Mouse (Mus musculus): ENCODE results near the gene Impdh1. TPM values are rescaled to one million over a fixed set of nuclear protein-coding genes. Genes with fewer than 3 reads are reported as not detected.
A peak's percentile ranks its signal among the peaks of the same experiment; 100 is the strongest.

Impdh1 gene
- polyA plus RNA-seq (2015; fragmentation: Nextera tagmentation; extraction: Ambion mirVana) = 37.6 and 39.2 TPM in 2 replicates

DNA sequence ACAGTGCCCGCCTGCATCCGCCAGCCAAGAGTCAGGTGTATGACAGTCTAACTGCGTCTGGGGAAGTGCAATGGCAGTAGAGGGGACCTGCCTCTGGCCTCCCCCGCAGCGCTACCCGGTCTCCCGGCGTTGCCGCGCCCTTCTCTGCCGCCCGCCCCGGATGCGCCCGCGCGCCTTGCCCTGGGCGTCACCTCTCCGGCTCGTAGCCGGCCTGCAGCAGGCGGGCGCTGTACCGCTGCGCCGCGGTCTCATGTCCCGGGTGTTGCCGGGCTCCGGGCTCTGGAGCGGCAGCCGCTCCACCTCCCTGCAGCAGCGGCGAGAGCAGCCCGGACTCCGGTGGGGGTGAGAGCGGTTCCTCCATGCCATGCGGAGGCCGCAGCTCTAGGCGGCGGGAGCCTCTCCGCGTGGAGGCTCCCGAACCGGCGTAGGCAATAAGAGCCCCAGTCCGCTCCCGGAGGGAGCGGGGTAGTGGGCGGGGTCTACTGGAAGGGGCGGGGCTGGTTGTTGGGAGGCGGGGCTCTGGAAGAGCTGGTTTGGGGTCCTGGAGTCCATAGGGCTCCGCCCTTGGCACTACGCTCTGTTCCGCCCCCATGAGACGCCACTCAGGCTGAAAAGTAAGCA lies at the start of gene Impdh1:
Impdh1 (minus strand) TSS at position 484 of the 621 bp plus-strand sequence.
- peak; percentile 76 for ATAC-seq
- H3K4me2 ChIP-seq = peak within 1 kb of the TSS; percentile 96
- H3K36me3 ChIP-seq (ENCODE audit: poor library complexity, severe bottlenecking) = no peaks in the 10 kb centered on the region
- peak within 1 kb of the TSS; percentile 70 for H3K4me3 ChIP-seq
- 0% methylated on average over 43 of the region's 56 CpGs for WGBS
- H3K27ac ChIP-seq = no peak within 1 kb of the TSS; the same call in 1 of the 2 replicates
- peak within 1 kb of the TSS; percentile 75 for H3K9ac ChIP-seq
- peaks cover 40% of the 10 kb centered on the region for H3K4me1 ChIP-seq
- H3K27me3 ChIP-seq = peaks cover 28% of the 10 kb centered on the region
- no peaks in the 10 kb centered on the region for H3K9me3 ChIP-seq (replicated peaks)

DNA sequence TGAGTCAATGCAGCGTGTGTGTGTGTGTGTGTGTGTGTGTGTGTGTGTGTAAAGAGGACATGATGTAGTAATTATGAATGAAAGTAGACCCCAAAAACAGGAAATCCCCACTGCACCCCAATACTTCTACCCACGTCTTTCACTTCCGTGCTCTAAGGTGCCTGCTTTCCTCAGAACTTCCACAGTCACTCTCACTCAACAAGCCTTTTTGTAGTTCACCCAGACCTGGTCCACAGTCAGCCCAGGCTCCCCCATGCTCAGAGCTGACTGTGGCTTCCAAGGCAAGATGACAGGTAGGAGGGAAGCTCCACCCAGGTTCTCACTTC lies 48.3 kb upstream of the Impdh1 start:
- Histone ChIP-seq H3K27ac (no peak overlapping the region), H3K36me3 (ENCODE audit: poor library complexity, severe bottlenecking) (no peaks in the 10 kb centered on the region), H3K4me3 (no peak overlapping the region), H3K4me1 (peaks cover 4% of the 10 kb centered on the region; the same call in 1 of the 2 replicates), H3K9ac (no peak overlapping the region), H3K9me3 (replicated peaks) (no peaks in the 10 kb centered on the region), H3K4me2 (no peak overlapping the region), H3K27me3 (0 out of 2 replicates have a peak, but pooled peaks cover 3% of the 10 kb centered on the region)
- 85% methylated on average over 3 of the region's 3 CpGs for WGBS
- no peak for ATAC-seq

DNA sequence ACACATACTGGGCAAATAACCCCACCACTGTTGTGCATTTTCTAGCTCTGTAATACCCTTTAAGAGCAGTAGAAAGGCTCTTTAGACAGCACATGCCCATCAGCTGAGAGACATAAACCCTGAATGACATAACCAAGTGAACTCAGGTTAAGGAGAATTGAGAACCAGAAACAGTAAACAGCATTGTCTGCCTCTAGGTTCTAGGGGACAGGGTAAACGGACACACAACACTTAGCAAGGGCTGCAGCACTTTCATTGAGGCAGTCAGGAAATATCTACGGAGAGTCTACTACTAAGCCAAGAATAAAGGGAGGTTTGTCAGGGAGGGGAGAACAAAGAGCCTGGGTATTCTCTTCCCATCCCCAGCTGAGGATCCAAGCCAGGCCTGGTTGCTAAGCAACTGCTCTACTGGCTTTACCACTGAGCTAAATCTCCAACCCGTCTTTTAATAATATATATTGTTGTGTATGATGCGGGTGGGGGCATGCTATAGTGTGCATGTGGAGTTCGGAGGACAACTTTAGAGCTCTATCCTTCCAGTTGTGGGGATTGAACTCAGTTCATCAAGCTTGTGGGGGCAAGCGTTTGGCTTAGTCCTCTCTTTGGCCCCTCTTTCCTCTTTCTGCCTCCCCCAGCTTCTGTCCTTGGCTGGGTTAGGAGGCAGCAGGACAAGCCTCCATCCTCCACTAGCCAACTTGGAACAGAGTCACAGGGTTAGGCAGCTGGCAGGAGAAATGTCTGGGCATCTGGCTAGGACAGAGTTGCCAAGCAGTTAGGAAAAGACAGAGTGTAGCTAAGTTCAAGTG lies 47.7 kb upstream of the Impdh1 start:
- Histone ChIP-seq H3K36me3 (ENCODE audit: poor library complexity, severe bottlenecking) (no peaks in the 10 kb centered on the region), H3K27ac (no peak overlapping the region), H3K9me3 (replicated peaks) (no peaks in the 10 kb centered on the region), H3K4me2 (no peak overlapping the region), H3K4me3 (no peak overlapping the region), H3K27me3 (0 out of 2 replicates have a peak, but pooled peaks cover 3% of the 10 kb centered on the region), H3K4me1 (peaks cover 4% of the 10 kb centered on the region; the same call in 1 of the 2 replicates), H3K9ac (no peak overlapping the region)
- WGBS = 47% methylated on average over 6 of the region's 6 CpGs
- ATAC-seq = peak; percentile 45; the same call in 1 of the 2 replicates

DNA sequence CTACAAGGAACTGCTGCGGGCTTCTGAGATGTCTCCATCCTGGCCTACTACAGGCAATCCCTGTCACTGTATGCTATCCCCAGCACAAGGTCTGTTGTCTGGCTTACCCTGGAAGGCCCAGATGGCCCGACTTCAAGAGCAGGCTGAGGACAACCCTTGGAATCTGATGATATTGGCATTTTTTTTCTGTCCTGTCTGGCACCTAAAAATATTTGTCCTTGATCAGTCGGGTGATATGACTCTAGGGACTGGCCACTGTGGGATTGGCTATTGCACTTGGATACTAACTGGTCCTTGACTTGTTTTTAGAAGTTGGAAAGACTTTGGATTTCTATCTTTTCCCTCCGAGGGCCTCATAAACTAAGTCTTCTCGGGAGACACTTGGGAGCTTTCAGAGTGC lies 45.7 kb upstream of the Impdh1 start:
- Histone ChIP-seq H3K4me2 (no peak overlapping the region), H3K36me3 (ENCODE audit: poor library complexity, severe bottlenecking) (no peaks in the 10 kb centered on the region), H3K4me1 (peaks cover 4% of the 10 kb centered on the region; the same call in 1 of the 2 replicates), H3K9ac (no peak overlapping the region), H3K27ac (no peak overlapping the region), H3K27me3 (0 out of 2 replicates have a peak, but pooled peaks cover 3% of the 10 kb centered on the region), H3K4me3 (no peak overlapping the region), H3K9me3 (replicated peaks) (no peaks in the 10 kb centered on the region)
- WGBS = 87% methylated on average over 5 of the region's 5 CpGs
- no peak for ATAC-seq

DNA sequence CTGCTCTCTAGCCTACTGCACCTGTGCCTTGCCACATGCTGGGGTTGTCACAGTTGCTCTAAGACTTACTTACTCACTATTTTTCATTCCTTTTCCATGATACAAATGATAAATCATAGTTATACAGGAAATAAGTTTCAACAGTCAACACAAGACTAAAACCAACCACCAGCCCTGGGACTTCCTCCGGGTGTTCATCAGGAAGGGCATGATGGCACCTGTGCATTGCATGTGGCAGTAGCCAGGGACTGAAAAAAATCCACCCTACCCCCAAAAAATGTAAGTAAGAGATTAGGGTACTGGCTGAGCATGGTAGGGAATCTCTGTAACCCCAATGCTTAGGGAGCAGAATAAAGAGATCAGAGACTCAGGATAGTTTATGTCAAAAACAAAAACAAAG lies 43.3 kb upstream of the Impdh1 start:
- Histone ChIP-seq H3K4me2 (no peak overlapping the region), H3K27ac (no peak overlapping the region), H3K9me3 (replicated peaks) (no peaks in the 10 kb centered on the region), H3K4me3 (no peak overlapping the region), H3K4me1 (peaks cover 4% of the 10 kb centered on the region; the same call in 1 of the 2 replicates), H3K36me3 (ENCODE audit: poor library complexity, severe bottlenecking) (no peaks in the 10 kb centered on the region), H3K27me3 (0 out of 2 replicates have a peak, but pooled peaks cover 3% of the 10 kb centered on the region), H3K9ac (no peak overlapping the region)
- no peak for ATAC-seq
- 82% methylated on average over 1 of the region's 1 CpGs for WGBS

DNA sequence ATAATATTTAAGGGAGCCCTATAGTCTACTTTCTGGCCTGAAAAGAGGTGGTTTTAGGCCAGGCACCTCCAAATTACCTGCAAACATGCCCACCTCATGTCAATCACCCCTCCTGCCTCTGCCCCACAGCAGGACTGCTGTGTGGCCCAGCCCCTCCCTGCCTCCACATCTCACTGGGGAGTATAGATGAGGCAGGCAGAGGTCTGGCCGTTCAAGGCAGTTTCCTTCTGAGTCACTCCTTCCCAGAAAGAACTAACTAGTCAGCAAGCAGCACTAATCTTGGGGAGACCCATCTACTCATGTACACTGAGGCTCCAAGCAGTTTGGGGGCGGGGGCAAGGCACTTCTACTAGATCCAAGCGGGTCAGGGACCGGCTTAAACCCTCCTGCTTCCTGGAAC lies 30.9 kb upstream of the Impdh1 start:
- no peak overlapping the region for H3K4me2 ChIP-seq
- WGBS = 58% methylated on average over 4 of the region's 4 CpGs
- no peak for ATAC-seq
- H3K27ac ChIP-seq = no peak overlapping the region
- no peak overlapping the region for H3K9ac ChIP-seq
- H3K4me1 ChIP-seq = no peaks in the 10 kb centered on the region
- no peaks in the 10 kb centered on the region for H3K36me3 ChIP-seq (ENCODE audit: poor library complexity, severe bottlenecking)
- no peaks in the 10 kb centered on the region for H3K27me3 ChIP-seq
- H3K9me3 ChIP-seq (replicated peaks) = no peaks in the 10 kb centered on the region
- no peak overlapping the region for H3K4me3 ChIP-seq

DNA sequence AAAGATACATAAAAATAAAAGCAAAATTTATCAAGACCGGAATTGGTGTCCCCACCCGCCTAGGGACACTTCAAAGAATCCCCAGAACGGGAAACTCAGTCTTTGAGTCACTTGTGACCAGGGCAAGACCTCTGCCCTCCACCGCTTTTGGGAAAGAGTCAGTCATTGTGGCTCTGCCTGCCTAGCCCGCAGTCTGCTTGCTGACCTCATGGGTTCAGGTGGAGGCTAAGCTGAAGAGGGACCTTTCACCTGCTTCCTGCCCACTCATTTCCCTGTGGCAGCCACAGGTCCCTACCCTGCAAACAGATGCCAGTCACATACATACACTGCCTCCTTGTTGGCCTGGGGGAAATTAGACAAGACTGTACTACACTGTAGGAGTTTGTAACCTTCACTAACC lies 30.4 kb upstream of the Impdh1 start:
- Histone ChIP-seq H3K4me1 (no peaks in the 10 kb centered on the region), H3K27me3 (no peaks in the 10 kb centered on the region), H3K4me3 (no peak overlapping the region), H3K4me2 (no peak overlapping the region), H3K9me3 (replicated peaks) (no peaks in the 10 kb centered on the region), H3K27ac (no peak overlapping the region), H3K36me3 (ENCODE audit: poor library complexity, severe bottlenecking) (no peaks in the 10 kb centered on the region), H3K9ac (no peak overlapping the region)
- ATAC-seq = no peak
- 68% methylated on average over 5 of the region's 5 CpGs for WGBS

DNA sequence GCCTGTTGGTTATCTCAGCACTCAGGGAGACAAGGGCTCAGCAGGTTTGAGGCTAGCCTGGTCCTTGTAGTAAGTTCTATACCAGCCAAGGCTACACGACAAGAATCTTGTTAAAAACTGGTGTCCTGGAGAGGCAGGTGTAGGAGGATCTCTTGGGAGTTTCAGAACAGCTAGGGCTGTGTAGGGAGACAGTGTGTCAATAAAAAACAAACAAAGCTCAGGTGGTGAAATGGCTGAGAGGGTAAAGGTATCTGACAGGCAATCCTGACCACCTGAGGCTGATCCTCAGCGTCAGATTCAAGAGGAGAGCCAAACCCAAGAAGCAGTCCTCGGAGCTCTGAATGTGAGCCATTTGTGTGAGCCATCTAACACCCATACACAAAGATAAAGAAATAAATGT lies 30.0 kb upstream of the Impdh1 start:
- Histone ChIP-seq H3K4me3 (no peak overlapping the region), H3K36me3 (ENCODE audit: poor library complexity, severe bottlenecking) (no peaks in the 10 kb centered on the region), H3K9ac (no peak overlapping the region), H3K27ac (no peak overlapping the region), H3K27me3 (no peaks in the 10 kb centered on the region), H3K4me2 (no peak overlapping the region), H3K4me1 (no peaks in the 10 kb centered on the region), H3K9me3 (replicated peaks) (no peaks in the 10 kb centered on the region)
- ATAC-seq = no peak
- 75% methylated on average over 3 of the region's 3 CpGs for WGBS

DNA sequence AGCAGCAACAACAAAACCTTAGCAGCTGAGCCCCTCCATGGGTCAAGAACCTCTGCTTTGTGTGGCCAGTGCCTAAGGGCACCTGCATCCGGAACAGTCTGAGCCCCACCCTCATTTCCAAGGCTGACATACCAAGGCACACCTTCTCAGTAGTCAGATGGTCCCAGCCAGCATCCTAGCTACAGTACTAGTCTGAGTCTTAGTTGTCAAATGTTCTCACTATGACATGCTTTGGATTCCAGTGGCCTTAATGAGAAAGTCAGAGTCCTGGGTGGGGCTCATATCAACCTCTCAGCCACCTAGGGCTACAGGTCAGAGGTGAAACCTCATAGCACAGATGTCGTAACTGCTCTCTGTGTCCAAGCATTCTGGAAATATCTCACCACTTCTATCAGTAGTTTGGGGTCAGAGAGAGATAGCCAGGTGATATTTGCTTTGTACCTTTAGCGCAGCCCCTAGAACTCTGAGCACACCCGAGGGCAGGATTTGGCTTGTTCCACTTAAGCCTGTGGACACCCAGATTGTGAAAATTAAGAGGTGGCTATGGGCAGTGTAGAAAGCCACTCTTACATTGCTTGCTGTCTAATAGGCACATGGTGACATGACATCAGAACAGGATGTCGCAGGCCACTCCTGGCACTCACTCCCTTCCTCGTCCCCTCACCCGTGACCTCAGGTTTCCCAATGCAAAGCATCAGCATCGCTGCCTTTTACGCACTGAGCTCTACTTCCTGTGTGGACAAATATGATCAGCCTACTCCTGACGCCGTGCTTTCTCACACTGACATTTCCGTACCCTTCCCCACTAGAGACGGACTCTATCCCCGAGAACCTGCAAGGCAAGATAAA lies 29.3 kb upstream of the Impdh1 start:
- 82% methylated on average over 14 of the region's 14 CpGs for WGBS
- Histone ChIP-seq H3K4me2 (no peak overlapping the region), H3K27me3 (no peaks in the 10 kb centered on the region), H3K4me1 (no peaks in the 10 kb centered on the region), H3K36me3 (ENCODE audit: poor library complexity, severe bottlenecking) (no peaks in the 10 kb centered on the region), H3K27ac (no peak overlapping the region), H3K9me3 (replicated peaks) (no peaks in the 10 kb centered on the region), H3K9ac (no peak overlapping the region), H3K4me3 (no peak overlapping the region)
- ATAC-seq = no peak

DNA sequence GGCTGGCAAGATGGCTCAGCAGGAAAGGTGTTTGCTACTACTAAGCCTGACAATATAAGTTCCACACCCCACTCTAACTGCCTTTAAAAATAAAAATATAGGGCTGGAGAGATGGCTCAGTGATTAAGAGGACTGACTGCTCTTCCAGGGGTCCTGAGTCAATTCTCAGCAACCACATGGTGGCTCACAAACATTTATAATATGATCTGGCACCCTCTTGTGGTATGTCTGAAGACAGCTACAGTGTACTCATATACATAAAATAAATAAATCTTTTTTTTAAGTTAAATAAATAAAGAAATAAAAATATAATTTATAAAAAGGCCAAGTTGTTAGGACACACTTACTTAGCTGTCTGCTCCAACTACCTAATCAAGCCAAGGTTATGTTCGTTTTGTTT lies 26.1 kb upstream of the Impdh1 start:
- no peaks in the 10 kb centered on the region for H3K9me3 ChIP-seq (replicated peaks)
- no peaks in the 10 kb centered on the region for H3K27me3 ChIP-seq
- ATAC-seq = no peak
- no peaks in the 10 kb centered on the region for H3K4me1 ChIP-seq
- no peak overlapping the region for H3K9ac ChIP-seq
- H3K27ac ChIP-seq = no peak overlapping the region
- no peak overlapping the region for H3K4me3 ChIP-seq
- H3K36me3 ChIP-seq (ENCODE audit: poor library complexity, severe bottlenecking) = no peaks in the 10 kb centered on the region
- H3K4me2 ChIP-seq = no peak overlapping the region
- 67% methylated on average over 1 of the region's 1 CpGs for WGBS

DNA sequence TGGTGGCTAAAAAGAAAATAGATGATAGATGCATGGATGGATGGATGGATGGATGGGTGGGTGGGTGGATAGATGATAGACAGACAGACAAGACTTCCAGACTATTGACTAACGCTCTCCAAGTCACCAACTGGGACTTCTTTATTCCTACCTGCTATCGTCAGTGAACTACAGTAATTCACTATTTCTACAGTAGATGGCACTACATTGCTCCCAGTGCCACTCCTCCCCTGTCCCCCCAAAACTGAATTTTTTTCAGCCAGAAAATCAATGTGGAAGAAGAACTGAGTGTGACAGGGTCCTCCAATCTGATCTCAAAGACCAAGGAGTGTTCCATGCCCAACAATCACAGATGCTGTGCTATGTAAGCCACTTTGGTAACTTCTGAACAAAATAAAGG lies 25.5 kb upstream of the Impdh1 start:
- no peaks in the 10 kb centered on the region for H3K36me3 ChIP-seq (ENCODE audit: poor library complexity, severe bottlenecking)
- no peaks in the 10 kb centered on the region for H3K4me1 ChIP-seq
- H3K4me2 ChIP-seq = no peak overlapping the region
- ATAC-seq = no peak
- H3K27ac ChIP-seq = no peak overlapping the region
- no peaks in the 10 kb centered on the region for H3K27me3 ChIP-seq
- no peak overlapping the region for H3K9ac ChIP-seq
- no peaks in the 10 kb centered on the region for H3K9me3 ChIP-seq (replicated peaks)
- H3K4me3 ChIP-seq = no peak overlapping the region
- WGBS = 40% methylated on average over 2 of the region's 2 CpGs

DNA sequence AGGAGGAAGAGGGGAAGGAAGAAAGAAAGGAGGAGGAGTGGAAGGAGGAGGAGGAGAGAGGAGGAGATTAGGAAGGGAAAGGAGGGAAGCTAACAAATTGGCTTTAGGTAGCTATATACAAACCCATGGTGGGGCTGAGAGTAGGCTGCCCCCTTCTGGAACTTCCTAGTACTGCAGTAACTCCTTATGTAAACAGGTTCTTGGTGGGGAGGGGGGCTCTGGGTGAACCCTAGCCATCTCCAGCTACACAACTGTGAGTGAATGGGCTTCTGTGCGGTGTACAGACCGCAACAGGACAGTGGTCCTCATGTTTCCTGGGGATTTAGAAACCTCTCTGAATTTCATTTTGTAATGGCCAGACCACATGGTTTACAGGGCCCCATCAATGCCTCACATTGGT lies 24.6 kb upstream of the Impdh1 start:
- H3K4me2 ChIP-seq = no peak overlapping the region
- no peaks in the 10 kb centered on the region for H3K27me3 ChIP-seq
- H3K4me3 ChIP-seq = no peak overlapping the region
- no peaks in the 10 kb centered on the region for H3K4me1 ChIP-seq
- H3K36me3 ChIP-seq (ENCODE audit: poor library complexity, severe bottlenecking) = no peaks in the 10 kb centered on the region
- no peak overlapping the region for H3K27ac ChIP-seq
- 37% methylated on average over 2 of the region's 2 CpGs for WGBS
- ATAC-seq = no peak
- H3K9me3 ChIP-seq (replicated peaks) = no peaks in the 10 kb centered on the region
- no peak overlapping the region for H3K9ac ChIP-seq
